In genomic region chr1:97238557-97238956, GRCm38 (mm10) we compare ENCODE assay signal across 12 mouse cellular contexts.
"Had no signal": no experiment of that assay in that cellular context is flagged by ENCODE, and none has a peak within 500 bp of the region (broad histone marks: within the 10 kb centered on the region; RNA-seq: fewer than 3 reads in every experiment).

No protein-coding gene starts in this region.

- DNase-seq: retina, postnatal 1 day; right cerebral cortex, adult 18-20 months; right cerebral cortex, postnatal 14 days; right cerebral cortex, postnatal 25 days; right cerebral cortex, postnatal 4 days; spleen, adult 18-20 months; thymus, adult 18-20 months; thymus, adult 2 months; thymus, postnatal 14 days; thymus, postnatal 25 days; thymus, postnatal 36 days; thymus, postnatal 4 days had no signal
